Mouse (Mus musculus): ENCODE results near the gene Rsad1. TPM values are rescaled to one million over a fixed set of nuclear protein-coding genes. Genes with fewer than 3 reads are reported as not detected.

The Rsad1 gene
- polyA plus RNA-seq, 3 experiments from 2014 or later, result 0.31 to 1.9 (median 1.6) TPM

Other genes starting within 250 kb of the Rsad1 start
- 100 to 1,000 TPM; 117 to 168 (median 166) TPM for gene Luc7l3, start 227.3 kb downstream of the Rsad1 start, polyA plus RNA-seq (2017; shearing (Covaris generic))
- gene Ankrd40, start 221.3 kb downstream of the Rsad1 start, polyA plus RNA-seq (2017; shearing (Covaris generic)), result 10 to 100 TPM; 10.9 to 18.7 (median 17.1) TPM
- 1 to 10 TPM in 2 of 3 experiments, under 1 TPM in 1; 0.70 to 4.0 (median 1.9) TPM for gene Abcc3, start 156.3 kb downstream of the Rsad1 start, polyA plus RNA-seq (2017; shearing (Covaris generic))
- gene Cacna1g, start 75.1 kb downstream of the Rsad1 start, polyA plus RNA-seq (2017; shearing (Covaris generic)), result not detected
- gene Spata20, start 63.1 kb downstream of the Rsad1 start, polyA plus RNA-seq (2017; shearing (Covaris generic)), result not detected
- not detected for gene Epn3, start 49.3 kb downstream of the Rsad1 start, polyA plus RNA-seq (2017; shearing (Covaris generic))
- gene Mycbpap, start 27.5 kb downstream of the Rsad1 start, polyA plus RNA-seq (2017; shearing (Covaris generic)), result not detected
- under 1 TPM; 0.43 to 0.69 (median 0.47) TPM for gene Chad, start 15.8 kb upstream of the Rsad1 start, polyA plus RNA-seq (2017; shearing (Covaris generic))
- 1 to 10 TPM; 2.1 to 3.0 (median 2.2) TPM for gene Acsf2, start 52.6 kb upstream of the Rsad1 start, polyA plus RNA-seq (2017; shearing (Covaris generic))
- 10 to 100 TPM in 1 of 3 experiments, 1 to 10 TPM in 2; 7.0 to 21.5 (median 9.9) TPM for gene Lrrc59, start 80.5 kb upstream of the Rsad1 start, polyA plus RNA-seq (2017; shearing (Covaris generic))
- gene Mrpl27, start 104.5 kb upstream of the Rsad1 start, polyA plus RNA-seq (2017; shearing (Covaris generic)), result 10 to 100 TPM; 60.7 to 91.2 (median 68.4) TPM
- gene Eme1, start 104.7 kb upstream of the Rsad1 start, polyA plus RNA-seq (2017; shearing (Covaris generic)), result 1 to 10 TPM; 1.2 to 9.8 (median 1.8) TPM
- 1 to 10 TPM; 3.2 to 7.4 (median 7.0) TPM for gene Xylt2, start 128.3 kb upstream of the Rsad1 start, polyA plus RNA-seq (2017; shearing (Covaris generic))
- gene Gm11541, start 155.2 kb upstream of the Rsad1 start, polyA plus RNA-seq (2017; shearing (Covaris generic)), result not detected
- gene Cdc34b, start 192.5 kb upstream of the Rsad1 start, polyA plus RNA-seq (2017; shearing (Covaris generic)), result under 1 TPM in 1 of 3 experiments, not detected in 2; 0.42 TPM
- not detected for gene Tmem92, start 233.4 kb upstream of the Rsad1 start, polyA plus RNA-seq (2017; shearing (Covaris generic))

Data from inflammation-experienced regulatory T-cells, adult 6 months (primary cell).